Mouse (Mus musculus) lung, embryonic 16.5 days (tissue): ENCODE data around the gene Hoxc8. TPM values are rescaled to one million over a fixed set of nuclear protein-coding genes. Genes with fewer than 3 reads are reported as not detected.

ENCODE experiments used
- ATAC-seq: fragments of 200-750 bp; cut with Nextera tagmentation; 2 replicates; pipeline ENCODE4 v1.8.0; 2017; ENCODE audit warnings: low read depth, mild to moderate bottlenecking, moderate library complexity
- H3K27ac ChIP-seq: fragments of 300-500 bp; sonication (generic); 2 replicates; pipeline ENCODE4 v1.5.1; 2014; ENCODE audit warnings: mild to moderate bottlenecking, control low read depth, low read length
- H3K27me3 ChIP-seq: fragments of 300-500 bp; sonication (generic); 2 replicates; pipeline ENCODE4 v1.6.1; 2014; ENCODE audit warnings: low read depth, low read length, mixed read lengths; ENCODE audit not compliant: control insufficient read depth, insufficient read depth
- H3K36me3 ChIP-seq: fragments of 300-500 bp; sonication (generic); 2 replicates; pipeline ENCODE4 v1.6.1; 2014; ENCODE audit warnings: low read length; ENCODE audit not compliant: control insufficient read depth, insufficient read depth
- H3K4me1 ChIP-seq: fragments of 300-500 bp; sonication (generic); replicated peaks from 2 replicates; pipeline ENCODE4 v1.6.1; 2014; ENCODE audit warnings: low read length, mixed read lengths; ENCODE audit not compliant: control insufficient read depth, insufficient read depth
- H3K4me2 ChIP-seq: fragments of 300-500 bp; sonication (generic); 2 replicates; pipeline ENCODE4 v1.6.1; 2014; ENCODE audit warnings: low read depth, low read length, control low read depth
- H3K4me3 ChIP-seq: fragments of 300-500 bp; sonication (generic); 2 replicates; pipeline ENCODE4 v1.5.1; 2014; ENCODE audit warnings: mild to moderate bottlenecking, low read length, control low read depth
- H3K9ac ChIP-seq: fragments of 300-500 bp; sonication (generic); 2 replicates; pipeline ENCODE4 v1.6.1; 2014; ENCODE audit warnings: low read length, control low read depth
- H3K9me3 ChIP-seq: fragments of 300-500 bp; sonication (generic); 2 replicates; pipeline ENCODE4 v1.6.1; 2016; ENCODE audit warnings: low read length; ENCODE audit not compliant: control insufficient read depth
- WGBS: fragments of 180-500 bp; shearing (Covaris S2); extraction: QIAGEN DNeasy Blood & Tissue Kit; methylation state at CpG from one replicate; pipeline ENCODE4 v1.1.7; 2014; 5-methylcytosine and 5-hydroxymethylcytosine counted together
- polyA plus RNA-seq: library from polyadenylated mRNA; unstranded; fragments of >200 nt; fragmentation: Nextera tagmentation; extraction: Ambion mirVana; gene quantifications from 2 replicates; pipeline ENCODE4 v1.2.1, GENCODE M21; 2015

Gene Hoxc8
- polyA plus RNA-seq, 1 experiment from 2014 or later: 0.10 TPM

GRCm38 (mm10) chr15:103032646-103033575 lies 42.5 kb downstream of the Hoxc8 start:
- Histone ChIP-seq H3K27me3 (peaks cover 90% of the 10 kb centered on the region), H3K9me3 (no peaks in the 10 kb centered on the region), H3K27ac (no peak overlapping the region), H3K36me3 (no peaks in the 10 kb centered on the region), H3K9ac (no peak overlapping the region), H3K4me3 (no peak overlapping the region), H3K4me2 (no peak overlapping the region), H3K4me1 (0 out of 2 replicates have a peak, but pooled peaks cover 2% of the 10 kb centered on the region)
- no peak for ATAC-seq
- WGBS: 5% methylated on average over 26 of the region's 26 CpGs

DNA sequence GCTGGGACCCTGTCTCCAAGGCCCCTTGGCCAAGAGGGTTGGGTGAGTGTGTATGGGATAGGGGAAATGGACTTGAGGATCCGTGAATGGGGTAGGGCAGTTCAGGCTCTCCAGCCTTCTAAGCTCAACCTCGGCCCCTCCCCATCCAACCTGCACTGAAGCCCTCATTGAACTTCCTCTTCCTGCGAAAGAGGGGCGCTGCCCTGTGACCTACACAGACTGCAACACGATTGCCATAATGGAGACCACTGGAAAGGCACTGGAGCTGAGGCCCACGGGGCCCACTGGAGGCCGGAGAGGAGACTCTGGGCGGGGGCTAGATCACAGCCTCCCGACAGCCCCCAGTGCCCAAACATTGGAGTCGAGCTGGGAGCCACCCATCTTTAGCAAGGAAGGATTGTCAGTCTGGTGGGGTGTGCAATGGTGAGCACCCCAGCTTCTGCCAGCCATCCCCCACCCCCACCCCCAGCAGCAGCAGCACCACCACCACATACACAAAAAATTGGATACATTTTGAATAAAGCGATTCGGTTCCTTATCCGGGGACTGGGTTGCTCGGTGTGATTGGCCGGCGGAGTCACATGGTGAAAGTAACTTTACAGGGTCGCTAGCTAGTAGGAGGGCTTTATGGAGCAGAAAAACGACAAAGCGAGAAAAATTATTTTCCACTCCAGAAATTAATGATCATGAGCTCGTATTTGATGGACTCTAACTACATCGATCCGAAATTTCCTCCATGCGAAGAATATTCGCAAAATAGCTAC lies 43.8 kb downstream of the Hoxc8 start:
- Histone ChIP-seq H3K4me1 (0 out of 2 replicates have a peak, but pooled peaks cover 2% of the 10 kb centered on the region), H3K27ac (no peak overlapping the region), H3K36me3 (no peaks in the 10 kb centered on the region), H3K4me3 (peak overlapping the region; percentile 52), H3K27me3 (peaks cover 90% of the 10 kb centered on the region), H3K4me2 (peak overlapping the region; percentile 67), H3K9ac (peak overlapping the region; percentile 57), H3K9me3 (no peaks in the 10 kb centered on the region)
- ATAC-seq: peak; percentile 62; the same call in 1 of the 2 replicates
- 2% methylated on average over 24 of the region's 24 CpGs for WGBS

- WGBS: under 1% methylated on average over 34 of the region's 34 CpGs
- 0 out of 2 replicates have a peak, but pooled peaks have one; percentile 43 for ATAC-seq
- H3K4me2 ChIP-seq: peak overlapping the region; percentile 67
- H3K36me3 ChIP-seq: no peaks in the 10 kb centered on the region
- peak overlapping the region; percentile 52 for H3K4me3 ChIP-seq
- H3K9ac ChIP-seq: peak overlapping the region; percentile 57
- no peaks in the 10 kb centered on the region for H3K9me3 ChIP-seq
- H3K27me3 ChIP-seq: peaks cover 93% of the 10 kb centered on the region
- H3K4me1 ChIP-seq: 0 out of 2 replicates have a peak, but pooled peaks cover 2% of the 10 kb centered on the region
- H3K27ac ChIP-seq: no peak overlapping the region
Observed at GRCm38 (mm10) chr15:103034807-103035547, 44.6 kb downstream of the Hoxc8 start.

GRCm38 (mm10) chr15:103035548-103035881 lies 45.1 kb downstream of the Hoxc8 start:
- Histone ChIP-seq H3K9me3 (no peaks in the 10 kb centered on the region), H3K4me2 (peak overlapping the region; percentile 67), H3K27me3 (peaks cover 93% of the 10 kb centered on the region), H3K36me3 (no peaks in the 10 kb centered on the region), H3K9ac (no peak overlapping the region), H3K4me1 (peaks cover 3% of the 10 kb centered on the region; the same call in 1 of the 2 replicates), H3K4me3 (peak overlapping the region; percentile 52), H3K27ac (no peak overlapping the region)
- ATAC-seq: no peak
- 2% methylated on average over 14 of the region's 14 CpGs for WGBS

DNA sequence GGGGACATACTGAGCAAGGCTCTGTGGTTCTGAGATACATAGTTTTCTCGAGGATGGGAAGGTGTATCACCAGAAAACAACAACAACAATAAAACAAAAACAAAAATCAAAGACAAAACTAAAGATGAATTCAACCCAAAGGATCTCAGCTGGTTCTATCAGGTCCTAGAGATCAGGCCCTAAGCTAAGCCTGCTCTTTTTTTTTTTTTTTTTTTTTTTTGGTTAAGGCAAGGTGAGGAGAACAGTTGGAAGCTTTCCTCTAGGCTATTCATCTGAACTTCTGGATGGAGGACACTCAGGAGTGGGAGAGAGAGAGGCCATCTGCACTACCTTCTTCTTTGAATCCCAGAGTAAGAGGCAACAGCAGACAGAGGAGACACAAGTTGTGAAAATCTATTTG lies 47.2 kb downstream of the Hoxc8 start:
- H3K9me3 ChIP-seq: no peaks in the 10 kb centered on the region
- H3K4me3 ChIP-seq: no peak overlapping the region
- ATAC-seq: no peak
- peaks cover 5% of the 10 kb centered on the region; the same call in 1 of the 2 replicates for H3K4me1 ChIP-seq
- H3K27me3 ChIP-seq: peaks cover 93% of the 10 kb centered on the region
- 33% methylated on average over 1 of the region's 1 CpGs for WGBS
- H3K4me2 ChIP-seq: no peak overlapping the region
- no peak overlapping the region for H3K9ac ChIP-seq
- H3K27ac ChIP-seq: no peak overlapping the region
- H3K36me3 ChIP-seq: no peaks in the 10 kb centered on the region

DNA sequence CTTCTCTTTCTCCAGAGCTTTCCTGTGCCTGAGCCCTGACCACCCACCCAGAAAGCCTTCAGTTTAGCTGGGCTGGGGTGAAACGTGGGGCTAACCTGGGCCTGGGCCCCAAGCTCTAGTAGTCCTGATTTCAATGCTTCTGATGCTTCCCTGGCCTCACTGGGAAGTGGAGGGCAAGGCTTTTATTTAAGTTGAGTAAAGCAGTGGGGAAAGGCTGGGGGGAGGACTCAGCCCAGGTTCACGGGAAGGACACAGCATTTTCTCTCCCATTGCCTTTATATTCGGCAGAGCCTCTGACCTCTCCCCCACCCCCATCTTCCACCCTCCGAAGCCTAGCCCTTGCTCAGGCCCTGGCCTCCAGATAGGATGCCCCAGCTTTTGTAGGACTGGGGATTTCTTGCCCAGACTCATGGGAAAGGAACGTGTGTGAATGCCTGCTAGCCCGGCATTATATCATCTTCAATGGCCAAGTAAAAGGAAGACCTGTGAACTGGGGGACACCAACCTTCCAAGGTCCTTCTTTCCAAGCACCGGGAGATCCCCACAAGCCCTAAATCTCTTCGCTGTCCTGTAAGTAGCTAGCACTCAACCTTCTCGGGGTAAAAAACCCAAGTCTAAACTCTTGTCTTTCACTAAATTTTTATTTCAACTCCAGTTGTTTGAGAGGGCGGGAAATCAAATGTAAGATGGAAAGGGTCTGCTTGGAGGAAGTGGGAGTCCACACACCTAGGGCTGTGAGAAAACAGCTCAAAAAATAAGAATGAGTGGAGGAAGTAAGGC lies 48.5 kb downstream of the Hoxc8 start:
- H3K36me3 ChIP-seq: no peaks in the 10 kb centered on the region
- no peak overlapping the region for H3K27ac ChIP-seq
- H3K9me3 ChIP-seq: no peaks in the 10 kb centered on the region
- no peak overlapping the region for H3K9ac ChIP-seq
- H3K27me3 ChIP-seq: peaks cover 90% of the 10 kb centered on the region
- no peak overlapping the region for H3K4me2 ChIP-seq
- peaks cover 5% of the 10 kb centered on the region; the same call in 1 of the 2 replicates for H3K4me1 ChIP-seq
- no peak overlapping the region for H3K4me3 ChIP-seq
- no peak for ATAC-seq
- WGBS: 37% methylated on average over 10 of the region's 10 CpGs

DNA sequence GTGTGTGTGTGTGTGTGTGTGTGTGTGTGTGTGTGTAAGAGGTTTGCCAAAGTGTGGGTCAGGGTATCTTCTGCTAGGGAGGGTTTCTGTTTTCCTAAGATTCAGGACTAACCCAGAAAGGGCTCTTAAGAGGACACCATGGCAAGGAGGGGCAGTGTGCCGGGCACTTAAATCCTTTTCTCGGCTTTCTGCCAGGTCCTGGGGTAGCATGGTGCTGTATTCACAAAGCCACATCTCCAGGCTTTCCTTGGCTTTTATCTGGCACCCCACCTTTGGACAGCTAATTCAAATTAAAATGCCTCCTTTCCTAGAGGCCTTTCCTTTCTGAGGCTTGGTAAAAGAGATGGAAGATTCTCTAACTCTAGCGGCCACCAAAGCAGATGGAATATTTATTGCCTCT lies 49.2 kb downstream of the Hoxc8 start:
- no peak for ATAC-seq

GRCm38 (mm10) chr15:103040601-103041000 lies 50.2 kb downstream of the Hoxc8 start:
- Histone ChIP-seq H3K4me1 (peaks cover 3% of the 10 kb centered on the region; the same call in 1 of the 2 replicates), H3K9ac (no peak overlapping the region), H3K27ac (no peak overlapping the region), H3K9me3 (no peaks in the 10 kb centered on the region), H3K27me3 (peaks cover 82% of the 10 kb centered on the region), H3K4me2 (peak overlapping the region; percentile 20; the same call in 1 of the 2 replicates), H3K4me3 (no peak overlapping the region), H3K36me3 (no peaks in the 10 kb centered on the region)
- WGBS: 26% methylated on average over 12 of the region's 12 CpGs
- no peak for ATAC-seq

More for the DNA sequence above, 49.2 kb downstream of the Hoxc8 start:
- H3K27ac ChIP-seq: no peak overlapping the region
- H3K9me3 ChIP-seq: no peaks in the 10 kb centered on the region
- 26% methylated on average over 3 of the region's 3 CpGs for WGBS
- no peaks in the 10 kb centered on the region for H3K36me3 ChIP-seq
- H3K9ac ChIP-seq: no peak overlapping the region
- no peak overlapping the region for H3K4me3 ChIP-seq
- H3K27me3 ChIP-seq: peaks cover 85% of the 10 kb centered on the region
- no peak overlapping the region for H3K4me2 ChIP-seq
- peaks cover 5% of the 10 kb centered on the region; the same call in 1 of the 2 replicates for H3K4me1 ChIP-seq
